Mouse (Mus musculus) kidney, postnatal 36 days (tissue): ENCODE data around the gene Tescl.

Source experiments
- DNase-seq, 2 experiments: peaks; one replicate each; pipeline ENCODE4 v3.0.0; 2021 to 2022; ENCODE audit warnings: mixed read lengths in 2 of 2

Gene Tescl

GRCm38 (mm10) chr7:24361001-24361400 lies 27.3 kb upstream of the Tescl start:
- no peak for DNase-seq

DNA sequence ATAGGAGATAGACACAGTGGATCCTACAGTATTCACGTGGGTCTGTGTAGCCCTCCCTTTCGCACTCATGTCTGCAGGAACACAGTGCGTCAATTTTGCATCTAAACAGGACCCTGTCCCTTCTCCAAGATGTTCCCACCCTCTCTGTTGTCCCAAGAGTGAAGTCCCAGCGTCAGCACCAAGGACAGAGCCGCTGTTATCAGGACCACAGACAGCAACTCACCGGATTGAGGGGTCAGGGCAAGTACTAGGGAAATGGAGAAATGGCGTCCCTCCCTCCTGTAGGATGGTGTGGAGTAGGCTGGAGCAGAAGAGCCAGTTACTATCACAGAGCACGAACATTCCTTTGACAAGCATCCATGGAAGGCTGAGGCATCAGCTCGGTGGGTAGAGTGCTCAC lies 25.5 kb upstream of the Tescl start:
- DNase-seq, result peak in 1 of 2 experiments; percentile 54

GRCm38 (mm10) chr7:24357899-24358298 lies 24.2 kb upstream of the Tescl start:
- DNase-seq, result peak in 1 of 2 experiments; percentile 26

GRCm38 (mm10) chr7:24356081-24356480 lies 22.3 kb upstream of the Tescl start:
- DNase-seq, result no peak

GRCm38 (mm10) chr7:24355646-24356045 lies 21.9 kb upstream of the Tescl start:
- DNase-seq, result no peak

DNA sequence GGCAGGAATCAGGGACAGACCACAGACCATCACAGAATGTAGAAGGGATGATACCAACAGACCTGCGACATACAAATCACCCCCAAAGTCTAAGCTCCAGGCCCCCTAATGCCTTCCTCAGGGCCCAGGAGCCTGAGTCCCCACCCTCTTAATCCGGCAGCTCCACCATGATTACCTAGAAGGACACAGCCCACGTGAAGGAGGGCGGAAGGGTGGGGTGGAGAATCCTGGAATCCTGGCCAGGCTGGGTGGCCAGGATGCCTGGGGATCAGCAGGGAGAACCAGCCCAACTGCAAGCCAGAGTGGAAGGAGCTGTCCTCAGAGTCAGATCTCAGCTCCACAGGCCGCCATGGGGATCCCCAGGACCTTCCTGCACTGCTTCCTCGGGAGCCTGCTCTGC lies 15.2 kb upstream of the Tescl start, which contains the start of gene Lypd5:
Gene Lypd5 (plus strand): TSS at position 301 of the 400 bp plus-strand sequence.
- no peak for DNase-seq

DNA sequence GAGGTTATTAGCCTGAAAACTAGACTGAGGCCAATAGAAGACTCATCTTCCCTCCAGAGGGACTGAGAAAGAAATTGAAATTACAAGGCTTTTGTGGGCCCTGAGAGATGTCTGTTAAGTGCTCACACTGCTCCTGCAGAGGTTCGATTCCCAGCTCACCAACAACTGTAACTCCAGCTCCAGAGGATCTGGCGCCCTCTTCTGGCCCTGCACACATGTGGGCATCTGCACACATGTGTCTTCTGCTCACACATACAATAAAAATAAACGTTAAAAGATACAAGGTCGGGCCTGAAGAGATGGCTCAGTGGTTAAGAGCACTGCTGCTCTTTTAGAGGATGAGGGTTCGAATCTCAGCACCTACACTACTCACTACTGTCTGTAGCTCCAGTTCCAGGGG lies 12.7 kb upstream of the Tescl start:
- DNase-seq, result no peak

GRCm38 (mm10) chr7:24343701-24344272 lies 10.1 kb upstream of the Tescl start:
- DNase-seq, result no peak

DNA sequence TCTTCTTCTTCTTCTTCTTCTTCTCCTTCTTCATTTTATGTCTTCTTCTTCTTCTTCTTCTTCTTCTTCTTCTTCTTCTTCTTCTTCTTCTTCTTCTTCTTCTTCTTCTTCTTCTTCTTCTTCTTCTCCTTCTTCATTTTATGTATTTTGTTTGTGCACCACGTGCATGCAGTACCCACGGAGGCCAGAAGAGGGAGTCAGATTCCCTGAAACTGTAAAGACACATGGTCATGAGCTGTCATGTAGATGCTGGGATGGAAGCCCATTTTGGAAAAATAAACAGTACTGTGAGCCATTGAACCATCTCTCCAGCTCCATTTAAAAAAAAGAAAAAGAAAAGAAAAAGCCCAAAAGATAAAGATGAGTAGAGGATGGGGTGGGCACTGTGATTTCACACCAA lies 4.5 kb upstream of the Tescl start:
- no peak for DNase-seq

DNA sequence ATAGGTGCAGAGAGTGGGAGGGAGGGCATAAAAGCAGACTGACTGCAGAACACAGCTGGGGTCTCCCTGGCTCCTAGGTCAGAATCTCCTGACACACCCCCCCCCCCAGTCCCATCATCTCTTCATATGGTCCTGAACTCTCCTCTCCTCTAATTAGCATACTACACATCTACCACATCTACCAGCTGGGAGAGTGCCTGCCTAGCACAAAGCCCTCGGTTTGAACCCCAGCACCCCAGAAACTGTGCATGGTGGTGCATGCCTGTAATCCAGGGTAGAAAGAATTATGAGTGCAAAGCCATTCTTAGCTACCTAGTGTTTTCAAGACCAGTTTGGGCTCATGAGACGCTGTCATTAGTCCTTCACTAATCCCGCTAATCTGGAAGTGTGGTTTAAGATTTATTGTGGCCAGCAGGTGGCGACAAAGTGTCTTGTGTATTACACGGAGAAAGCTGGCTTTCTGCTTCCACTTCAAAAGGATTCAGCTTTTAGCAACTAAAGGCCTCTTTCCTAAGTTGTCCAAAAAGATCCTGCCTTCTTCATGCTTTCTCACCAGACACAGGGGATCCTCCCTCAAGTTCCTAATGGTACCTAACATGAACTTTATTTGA lies 2.1 kb upstream of the Tescl start:
- peak; percentile 68 to 90 for DNase-seq

GRCm38 (mm10) chr7:24327281-24327975 lies 6.3 kb downstream of the Tescl start:
- no peak for DNase-seq

DNA sequence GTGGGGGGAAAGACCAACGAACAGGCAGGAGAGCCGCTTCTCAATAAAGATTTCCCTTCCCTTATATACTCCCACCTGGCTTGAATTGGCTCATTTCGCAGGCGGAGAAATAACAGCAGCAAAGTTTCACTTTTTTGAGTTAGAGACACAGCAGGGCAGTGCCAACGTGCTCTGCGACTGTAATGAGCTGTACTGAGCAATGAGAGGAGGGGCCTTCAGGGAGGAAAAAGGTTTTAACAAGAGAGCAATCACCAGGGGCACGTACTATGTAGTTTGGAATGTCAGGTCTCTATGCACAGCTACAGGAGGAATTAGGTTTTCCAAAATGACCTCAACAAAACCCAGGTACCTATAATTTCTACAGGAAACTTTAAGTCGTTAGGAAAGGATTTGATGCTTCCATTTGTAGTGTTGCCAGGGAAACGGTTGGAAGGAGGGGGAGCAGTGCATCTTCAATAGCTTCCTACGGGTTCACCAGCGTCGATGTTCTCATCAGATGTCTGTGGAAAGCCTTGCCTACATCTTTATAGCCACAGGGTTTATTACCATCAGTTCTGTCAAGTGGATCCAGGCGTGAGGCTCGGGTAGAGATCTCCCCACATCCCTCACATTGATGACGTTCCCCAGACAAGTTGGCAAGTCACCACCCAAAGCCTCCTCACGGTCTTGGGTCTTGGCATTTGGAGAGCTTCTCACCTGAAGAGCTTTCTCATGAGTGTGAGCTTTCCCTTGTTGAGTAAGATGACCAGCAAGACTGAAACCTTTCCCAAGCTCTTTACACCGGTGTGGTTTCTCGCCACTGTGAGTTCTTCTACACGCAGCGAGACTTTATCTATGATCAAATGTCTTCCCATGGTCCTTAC lies 7.2 kb downstream of the Tescl start:
- DNase-seq, result no peak

GRCm38 (mm10) chr7:24325675-24326128 lies 8.0 kb downstream of the Tescl start:
- DNase-seq, result peak in 1 of 2 experiments; percentile 12

GRCm38 (mm10) chr7:24325197-24325596 lies 8.5 kb downstream of the Tescl start:
- DNase-seq, result peak in 1 of 2 experiments; percentile 43

GRCm38 (mm10) chr7:24322593-24322992 lies 11.1 kb downstream of the Tescl start:
- DNase-seq, result no peak

DNA sequence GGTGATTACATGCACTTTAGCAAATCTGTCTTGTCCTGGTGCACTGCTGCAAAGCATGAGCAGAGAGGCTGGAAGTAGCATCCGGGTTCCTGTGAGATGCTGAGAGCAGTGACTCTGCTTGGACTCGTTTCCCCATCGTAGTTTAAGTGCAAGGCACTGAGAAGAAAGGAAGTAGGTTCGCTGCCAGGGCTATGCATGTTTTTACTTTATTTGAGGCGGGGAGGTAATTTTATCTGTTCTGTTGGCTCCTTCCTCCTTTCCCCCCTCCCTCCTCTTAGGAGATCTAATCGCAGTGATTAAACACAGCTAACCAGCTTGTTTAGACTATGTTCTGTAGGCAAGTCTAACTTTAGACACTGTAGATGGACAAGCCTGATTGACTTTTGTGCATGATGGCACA lies 14.8 kb downstream of the Tescl start:
- DNase-seq, result no peak

DNA sequence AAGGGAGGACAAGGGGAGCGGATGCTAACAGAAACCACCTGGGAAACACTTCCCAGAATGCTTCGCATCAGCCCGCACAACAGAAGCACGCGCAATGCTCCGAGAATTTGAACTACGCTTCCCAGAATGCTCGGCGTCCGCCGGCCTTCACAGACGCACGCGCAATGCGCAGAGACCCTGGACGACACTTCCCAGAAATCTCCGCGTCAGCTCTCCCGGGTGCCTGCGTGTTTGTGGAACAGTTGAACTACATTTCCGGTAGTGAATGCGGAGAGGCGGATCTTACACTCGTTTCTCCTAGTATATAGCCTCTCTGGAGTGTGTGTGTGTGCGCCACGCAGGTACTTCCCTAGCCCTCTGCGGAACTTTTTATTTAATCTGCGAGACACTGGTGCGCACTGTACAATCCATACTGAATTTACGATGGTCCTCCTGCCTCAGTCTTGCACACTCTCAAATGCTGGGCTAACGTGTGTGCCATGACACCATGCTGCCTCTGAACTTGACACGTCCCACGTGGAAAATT lies 17.1 kb downstream of the Tescl start, which contains the start of gene Zfp94:
Gene Zfp94 (minus strand): TSS at position 100 of the 526 bp plus-strand sequence.
- DNase-seq, result peak; percentile 97

DNA sequence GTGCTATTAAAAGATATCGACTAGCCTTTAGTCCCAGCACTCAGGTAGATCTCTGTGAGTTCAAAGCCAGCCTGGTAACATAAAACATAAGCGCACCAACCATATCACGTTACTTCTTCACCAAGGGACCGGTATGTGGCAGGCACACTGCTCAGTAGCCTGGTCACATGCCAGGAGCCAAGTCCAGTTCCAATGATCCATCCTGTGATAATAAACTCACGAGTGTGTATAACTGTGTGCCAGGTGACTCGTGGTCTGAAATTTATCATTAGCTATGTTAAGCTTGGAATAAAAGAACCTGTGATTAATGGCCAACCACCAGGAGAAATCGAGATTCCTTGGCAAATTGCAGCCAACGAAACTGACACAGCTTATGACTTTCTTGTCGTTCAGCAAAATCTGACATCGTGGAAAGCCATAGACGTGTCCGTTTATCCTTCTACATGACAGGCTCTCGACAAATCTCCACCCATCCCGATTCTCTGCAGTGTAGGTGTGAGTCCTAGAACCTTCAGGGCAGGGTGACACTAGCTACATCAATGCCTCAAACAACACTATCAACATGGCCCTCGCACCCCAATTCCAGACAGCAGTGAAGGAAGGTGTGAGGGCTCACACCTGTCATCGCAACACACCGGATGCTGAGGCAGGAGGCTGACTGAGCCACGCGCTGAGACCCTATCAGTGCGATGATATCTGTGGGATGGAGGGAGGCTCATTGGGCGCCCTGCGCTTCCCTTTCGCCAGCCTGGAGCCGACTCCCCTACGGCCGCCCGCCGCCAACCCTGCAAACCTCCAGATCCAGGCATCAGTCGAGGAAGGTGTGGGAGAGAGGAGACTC lies 17.8 kb downstream of the Tescl start:
- DNase-seq, result peak; percentile 45 to 68

DNA sequence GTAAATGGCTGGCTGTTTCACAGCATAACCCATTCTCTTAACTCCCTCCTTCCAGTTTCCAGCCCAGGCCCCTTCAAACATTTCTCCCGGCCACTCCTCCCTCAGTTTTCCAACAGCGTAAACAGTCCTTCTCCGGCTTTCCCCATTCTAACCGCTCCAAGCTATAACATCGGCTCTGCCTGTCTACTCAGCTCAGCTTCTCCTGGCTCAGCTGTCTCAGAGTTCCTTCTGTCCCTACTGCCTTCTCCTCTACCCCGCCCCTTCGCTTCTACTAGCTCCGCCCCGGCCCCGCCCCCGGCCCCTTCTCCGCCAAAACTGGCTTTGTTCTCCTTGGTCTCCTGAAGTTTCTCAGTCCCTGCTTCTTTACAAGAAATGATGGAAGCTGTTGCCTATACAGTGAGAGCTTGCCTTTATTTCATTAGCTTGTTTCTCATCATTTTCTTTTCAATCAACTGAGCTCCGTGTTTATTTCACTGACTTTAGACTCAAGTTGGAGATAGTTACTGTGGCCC lies 32.9 kb downstream of the Tescl start, which contains the start of gene Zfp61:
Gene Zfp61 (minus strand): TSS at position 462 of the 512 bp plus-strand sequence.
- peak; percentile 51 to 69 for DNase-seq

DNA sequence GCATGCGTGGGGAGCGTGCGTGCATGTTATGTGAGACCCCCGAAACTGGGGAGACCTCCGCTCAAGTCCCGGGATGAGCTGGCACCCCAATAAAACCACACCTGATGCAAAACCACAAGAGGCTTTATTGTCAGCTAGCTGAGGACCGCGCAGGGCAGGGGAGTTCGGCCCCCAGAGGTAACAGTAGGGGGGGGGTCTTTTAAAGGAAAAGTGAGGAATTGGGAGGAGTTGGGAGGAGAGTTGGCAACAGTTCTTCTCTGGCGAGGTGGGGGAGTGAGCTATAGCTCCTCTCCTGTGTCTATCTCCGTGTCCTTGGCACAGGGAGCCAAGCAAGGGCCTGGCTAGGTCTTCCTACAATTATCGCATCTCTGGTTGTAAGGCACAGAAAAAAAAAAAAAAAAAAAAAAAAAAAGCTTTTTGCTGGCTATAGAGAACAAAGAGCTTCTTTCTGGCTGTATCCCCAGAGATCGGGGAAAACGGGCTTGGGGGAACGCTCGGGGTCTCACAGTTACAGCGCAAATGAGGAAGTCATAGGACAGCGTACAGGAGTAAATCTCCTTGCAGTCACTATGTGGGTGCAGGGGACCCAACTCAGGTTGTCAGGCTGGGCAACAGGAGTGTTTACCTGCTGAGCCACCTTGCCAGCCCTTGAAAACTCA lies 33.8 kb downstream of the Tescl start:
- DNase-seq, result no peak
